9 mouse cellular contexts compared by ENCODE assay signal in the genomic region with DNA sequence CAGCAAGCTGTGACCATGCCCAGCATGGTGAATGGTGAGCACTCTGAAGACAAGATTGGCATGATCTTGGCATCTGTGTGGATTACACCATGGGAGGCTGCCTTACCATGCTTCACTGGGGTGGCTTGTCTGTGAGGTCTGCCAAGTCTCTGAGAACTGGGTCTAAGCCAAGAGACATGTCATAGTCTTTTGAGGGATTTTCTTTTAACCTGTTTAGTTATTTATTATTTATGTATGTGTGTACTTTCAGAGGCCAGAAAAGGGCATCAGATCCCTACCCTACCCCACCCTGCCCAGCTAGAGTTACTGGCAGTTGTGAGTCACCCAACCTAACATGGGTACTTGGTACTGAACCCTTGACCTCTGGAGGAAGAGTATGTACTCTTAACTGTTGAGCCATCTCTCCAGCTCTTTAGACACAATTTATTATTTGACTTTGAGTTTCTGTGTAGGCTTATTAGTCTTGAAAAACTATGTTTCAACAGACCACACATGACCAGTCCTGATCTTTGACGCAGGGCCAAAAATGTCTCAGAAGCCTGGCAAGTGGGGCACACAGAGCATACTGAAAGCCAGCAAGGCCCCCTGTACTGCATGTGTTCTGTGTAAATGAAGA. TPM values are rescaled to one million over a fixed set of nuclear protein-coding genes. Genes with fewer than 3 reads are reported as not detected.
DNase-seq lines count a peak whose midpoint lies in the region; ATAC-seq and TF ChIP-seq lines count a peak whose summit lies in the region.
"Had no signal": no experiment of that assay in that cellular context is flagged by ENCODE, and none has a peak within 500 bp of the region (broad histone marks: within the 10 kb centered on the region; RNA-seq: fewer than 3 reads in every experiment).

No protein-coding gene starts in this region.

- H3K79me3 ChIP-seq in C2C12 (ENCODE audit: low read depth), result no peaks in the 10 kb centered on the region

- no peaks in the 10 kb centered on the region for H3K9me3 ChIP-seq in hindbrain, embryonic 15.5 days
- H3K9me3 ChIP-seq in hindbrain, embryonic 12.5 days (replicated peaks), result peaks cover 3% of the 10 kb centered on the region; the same call in 1 of the 2 replicates
- H3K9me3 ChIP-seq in forebrain, embryonic 16.5 days (ENCODE audit: control insufficient read depth, low read length), result no peaks in the 10 kb centered on the region

- H3K4me1 ChIP-seq in hindbrain, embryonic 15.5 days (replicated peaks), result no peaks in the 10 kb centered on the region
- H3K4me1 ChIP-seq in hindbrain, embryonic 12.5 days, result no peaks in the 10 kb centered on the region
- H3K4me1 ChIP-seq in forebrain, embryonic 16.5 days (replicated peaks; ENCODE audit: control insufficient read depth, insufficient read depth, low read length), result peaks cover 5% of the 10 kb centered on the region; the same call in 1 of the 2 replicates

- H3K79me2 ChIP-seq in C2C12 (ENCODE audit: control insufficient read depth, insufficient read depth), result no peaks in the 10 kb centered on the region

- no peak overlapping the region for H3K27ac ChIP-seq in hindbrain, embryonic 15.5 days (replicated peaks)
- no peak overlapping the region for H3K27ac ChIP-seq in hindbrain, embryonic 12.5 days
- H3K27ac ChIP-seq in forebrain, embryonic 16.5 days (ENCODE audit: low read length), result no peak overlapping the region

- H3K36me3 ChIP-seq in hindbrain, embryonic 15.5 days, result no peaks in the 10 kb centered on the region
- no peaks in the 10 kb centered on the region for H3K36me3 ChIP-seq in hindbrain, embryonic 12.5 days
- no peaks in the 10 kb centered on the region for H3K36me3 ChIP-seq in C2C12 (ENCODE audit: control insufficient read depth, insufficient read depth)
- H3K36me3 ChIP-seq in forebrain, embryonic 16.5 days (ENCODE audit: control insufficient read depth, insufficient read depth), result no peaks in the 10 kb centered on the region

- WGBS in hindbrain, embryonic 15.5 days, result 88% methylated on average over 1 of the region's 1 CpGs
- 94% methylated on average over 1 of the region's 1 CpGs for WGBS in hindbrain, embryonic 12.5 days
- 86% methylated on average over 1 of the region's 1 CpGs for WGBS in forebrain, embryonic 16.5 days

- H3K27me3 ChIP-seq in hindbrain, embryonic 15.5 days, result no peaks in the 10 kb centered on the region
- no peaks in the 10 kb centered on the region for H3K27me3 ChIP-seq in hindbrain, embryonic 12.5 days
- no peaks in the 10 kb centered on the region for H3K27me3 ChIP-seq in C2C12 (ENCODE audit: control insufficient read depth, insufficient read depth, insufficient read length)
- H3K27me3 ChIP-seq in forebrain, embryonic 16.5 days (replicated peaks; ENCODE audit: control insufficient read depth, insufficient read depth, low read length), result no peaks in the 10 kb centered on the region

- H3K4me3 ChIP-seq in hindbrain, embryonic 15.5 days, result no peak overlapping the region
- no peak overlapping the region for H3K4me3 ChIP-seq in hindbrain, embryonic 12.5 days
- H3K4me3 ChIP-seq in C2C12 (ENCODE audit: insufficient read depth, poor library complexity, severe bottlenecking), result no peak overlapping the region
- no peak overlapping the region for H3K4me3 ChIP-seq in forebrain, embryonic 16.5 days (replicated peaks; ENCODE audit: low read length)

- no peak overlapping the region for H3ac ChIP-seq in C2C12 (ENCODE audit: control insufficient read depth, insufficient read length, low read depth)

- DNase-seq in adrenal gland, postnatal 25 days, result peak; percentile 13
- DNase-seq in layer of hippocampus, adult 9-10 months (ENCODE audit: low spot score), result no peak
- no peak for DNase-seq in B cell, adult 2 months
- DNase-seq in embryo, embryonic 10.5 days (ENCODE audit: low spot score), result no peak
- DNase-seq: layer of hippocampus, postnatal 36 days had no signal

- TF ChIP-seq CTCF in C2C12 (IDR thresholded peaks at IDR 0.05; ENCODE audit: control insufficient read depth, insufficient read depth, insufficient read length), result no peak

- no peak overlapping the region for H3K4me2 ChIP-seq in hindbrain, embryonic 15.5 days
- no peak overlapping the region for H3K4me2 ChIP-seq in hindbrain, embryonic 12.5 days (replicated peaks)
- no peak overlapping the region for H3K4me2 ChIP-seq in forebrain, embryonic 16.5 days (ENCODE audit: low read length)

- no peak overlapping the region for H3K9ac ChIP-seq in hindbrain, embryonic 15.5 days
- no peak overlapping the region for H3K9ac ChIP-seq in hindbrain, embryonic 12.5 days
- no peak overlapping the region for H3K9ac ChIP-seq in forebrain, embryonic 16.5 days (replicated peaks; ENCODE audit: low read depth, low read length)

- peak; percentile 80 for ATAC-seq in hindbrain, embryonic 15.5 days (ENCODE audit: low FRiP score, low read depth)
- no peak for ATAC-seq in hindbrain, embryonic 12.5 days (ENCODE audit: low FRiP score)
- peak; percentile 89 for ATAC-seq in forebrain, embryonic 16.5 days

TF ChIP-seq in C2C12, 6 proteins besides CTCF, POLR2A, EP300 and RAD21:
- TF ChIP-seq MAX (IDR thresholded peaks at IDR 0.05) (no peak), FOSL1 (IDR thresholded peaks at IDR 0.05; ENCODE audit: insufficient read depth, low read length, poor library complexity, severe bottlenecking) (no peak), USF1 (IDR thresholded peaks at IDR 0.05; ENCODE audit: low read depth) (no peak), CEBPB (IDR thresholded peaks at IDR 0.05; ENCODE audit: low read depth) (peak; percentile 7), MYOD1 (IDR thresholded peaks at IDR 0.05; ENCODE audit: control insufficient read depth, insufficient read length, low read depth) (no peak)
TF ChIP-seq in C2C12: peak in this region for 1.

RNA-seq across cellular contexts. Expression of a gene that starts 40.3 kb away (rescaled TPM):
- polyA plus RNA-seq in hindbrain, embryonic 15.5 days (2015; fragmentation: Nextera tagmentation; extraction: Ambion mirVana), result 10.5 and 10.9 TPM in 2 replicates
- polyA plus RNA-seq in hindbrain, embryonic 12.5 days (2016; fragmentation: Nextera tagmentation; extraction: Ambion mirVana), result 23.8 and 24.5 TPM in 2 replicates
- polyA plus RNA-seq in C2C12 (2012; fragmentation: generic; extraction: Trizol), result 25.0 TPM
- 10.8 and 11.2 TPM in 2 replicates for total RNA-seq in adrenal gland, postnatal 25 days (2021)
- polyA plus RNA-seq in forebrain, embryonic 16.5 days (2015; fragmentation: Nextera tagmentation; extraction: Ambion mirVana), result 11.5 and 11.6 TPM in 2 replicates
